Mouse (Mus musculus): Measurements from ENCODE around the gene Aldh9a1.
"Not testable (repeated sequence)": the region's sequence is repeated elsewhere in the genome, so short reads cannot be mapped to it uniquely, and the experiment has no call there.

Gene Aldh9a1

GRCm38 (mm10) chr1:167349815-167350596, at the start of gene Aldh9a1:
Aldh9a1 (plus strand) TSS chr1:167349991.
- DNase-seq (ENCODE audit: low spot score in 2 of 2): peak; percentile 90 to 92

GRCm38 (mm10) chr1:167300122-167300521, 49.7 kb upstream of the Aldh9a1 start:
- DNase-seq (ENCODE audit: low spot score in 2 of 2): no peak

GRCm38 (mm10) chr1:167305501-167306137, 44.2 kb upstream of the Aldh9a1 start:
- no peak for DNase-seq (ENCODE audit: low spot score in 2 of 2)

GRCm38 (mm10) chr1:167306451-167307240, 43.1 kb upstream of the Aldh9a1 start:
- DNase-seq (ENCODE audit: low spot score in 2 of 2): peak in 1 of 2 experiments; percentile 43

- DNase-seq (ENCODE audit: low spot score in 2 of 2): no peak
These were observed 42.1 kb upstream of the Aldh9a1 start for GRCm38 (mm10) chr1:167307674-167308073.

- peak; percentile 95 to 98 for DNase-seq (ENCODE audit: low spot score in 2 of 2)
These were observed 41.3 kb upstream of the Aldh9a1 start, which contains the start of gene Tmco1 for GRCm38 (mm10) chr1:167308261-167309054. Tmco1 (plus strand) TSS chr1:167308378.

GRCm38 (mm10) chr1:167312367-167312766, 37.4 kb upstream of the Aldh9a1 start:
- no peak for DNase-seq (ENCODE audit: low spot score in 2 of 2)

GRCm38 (mm10) chr1:167313220-167313619, 36.6 kb upstream of the Aldh9a1 start:
- no peak for DNase-seq (ENCODE audit: low spot score in 2 of 2)

GRCm38 (mm10) chr1:167321691-167322090, 28.1 kb upstream of the Aldh9a1 start:
- DNase-seq (ENCODE audit: low spot score in 2 of 2): no peak

GRCm38 (mm10) chr1:167328776-167329175, 21.0 kb upstream of the Aldh9a1 start:
- no peak for DNase-seq (ENCODE audit: low spot score in 2 of 2)

- DNase-seq (ENCODE audit: low spot score in 2 of 2): no peak
These were observed 18.7 kb upstream of the Aldh9a1 start for GRCm38 (mm10) chr1:167331106-167331505.

- no peak for DNase-seq (ENCODE audit: low spot score in 2 of 2)
These were observed 13.4 kb upstream of the Aldh9a1 start for GRCm38 (mm10) chr1:167336398-167336797.

GRCm38 (mm10) chr1:167337463-167338095, 12.2 kb upstream of the Aldh9a1 start:
- peak; percentile 76 to 83 for DNase-seq (ENCODE audit: low spot score in 2 of 2)

GRCm38 (mm10) chr1:167339177-167339781, 10.5 kb upstream of the Aldh9a1 start:
- no peak for DNase-seq (ENCODE audit: low spot score in 2 of 2)

GRCm38 (mm10) chr1:167340111-167340787, 9.5 kb upstream of the Aldh9a1 start:
- no peak for DNase-seq (ENCODE audit: low spot score in 2 of 2)

- no peak for DNase-seq (ENCODE audit: low spot score in 2 of 2)
These were observed 8.8 kb upstream of the Aldh9a1 start for GRCm38 (mm10) chr1:167340910-167341528.

GRCm38 (mm10) chr1:167342831-167343230, 7.0 kb upstream of the Aldh9a1 start:
- DNase-seq (ENCODE audit: low spot score in 2 of 2): no peak

GRCm38 (mm10) chr1:167345994-167346520, 3.7 kb upstream of the Aldh9a1 start:
- DNase-seq (ENCODE audit: low spot score in 2 of 2): not testable (repeated sequence)

- DNase-seq (ENCODE audit: low spot score in 2 of 2): not testable (repeated sequence)
These were observed 585 bp upstream of the Aldh9a1 start for GRCm38 (mm10) chr1:167349206-167349605.
